Mouse (Mus musculus) mature B cell (primary cell): ENCODE data around the gene Dock1.

Source experiments
- in situ Hi-C: fragments of 300-500 bp; cut with MboI; formaldehyde crosslinking; loops from 2 replicates; pipeline ENCODE4 v1.14.3; 2019

The Dock1 gene

GRCm38 (mm10) chr7:134696126-134696979 lies 25.9 kb downstream of the Dock1 start:
- in situ Hi-C loops, result no loop called here

GRCm38 (mm10) chr7:134697479-134697878 lies 27.0 kb downstream of the Dock1 start:
- in situ Hi-C loops, result no loop called here

DNA sequence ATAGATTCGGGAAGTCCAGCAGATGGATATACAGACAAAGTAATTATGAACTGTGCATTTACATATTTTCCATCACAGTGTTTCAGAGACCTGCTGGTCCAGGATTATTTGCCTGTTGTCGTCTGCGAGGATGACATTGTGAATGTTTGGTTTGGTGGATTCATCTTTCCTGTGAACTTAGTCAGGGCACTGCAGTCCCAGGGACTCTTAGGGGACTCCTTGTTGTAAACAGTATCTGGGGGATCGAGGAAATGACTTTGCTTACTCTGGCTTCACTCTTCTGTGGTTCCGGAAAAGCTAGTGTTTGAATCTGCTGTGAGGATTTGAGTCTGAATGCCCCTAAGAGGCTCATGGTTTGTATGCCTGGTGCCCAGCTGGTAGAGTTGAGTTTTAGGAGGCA lies 27.8 kb downstream of the Dock1 start:
- in situ Hi-C loops, result no loop called here

GRCm38 (mm10) chr7:134700001-134700400 lies 29.5 kb downstream of the Dock1 start:
- in situ Hi-C loops, result no loop called here

DNA sequence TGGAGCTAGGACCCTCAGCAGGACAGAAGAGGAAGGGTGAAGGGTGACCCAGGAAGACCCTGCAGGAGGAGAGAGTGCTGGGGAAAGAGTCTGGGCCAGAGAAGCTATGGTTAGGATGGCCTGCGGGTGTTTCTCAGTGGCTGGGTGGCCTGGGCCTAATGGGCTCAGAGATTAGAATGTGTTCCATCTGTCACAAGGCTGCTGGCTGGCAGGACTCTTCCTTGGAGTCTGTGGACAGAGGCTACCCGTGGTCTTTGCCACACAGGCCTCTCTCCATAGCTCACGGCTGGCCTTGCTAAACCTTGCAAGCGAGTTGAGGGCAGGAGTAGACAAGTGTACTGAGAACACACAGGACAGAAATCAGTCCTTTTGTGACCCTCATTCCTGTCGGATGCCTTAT lies 32.0 kb downstream of the Dock1 start:
- in situ Hi-C loops, result no loop called here

DNA sequence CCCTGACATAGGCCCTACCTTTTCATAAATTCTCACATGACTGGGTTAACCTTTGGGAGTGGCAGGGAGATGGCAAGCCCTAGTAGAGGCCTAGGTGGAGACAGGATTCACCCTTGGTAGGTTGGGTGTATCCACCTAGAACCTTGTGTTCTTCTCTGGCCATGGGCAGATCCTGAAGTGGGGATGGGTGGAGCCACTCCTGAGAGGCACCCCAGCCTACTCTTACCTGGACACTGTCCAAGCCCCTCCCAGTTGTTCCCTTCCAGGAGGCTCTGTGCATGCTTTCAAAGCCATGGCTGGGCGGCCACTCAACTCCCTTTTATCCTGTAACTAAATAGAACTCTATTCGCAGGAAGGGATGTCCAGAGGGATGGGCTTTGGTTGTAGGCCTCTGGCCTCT lies 33.2 kb downstream of the Dock1 start:
- in situ Hi-C loops, result no loop called here

DNA sequence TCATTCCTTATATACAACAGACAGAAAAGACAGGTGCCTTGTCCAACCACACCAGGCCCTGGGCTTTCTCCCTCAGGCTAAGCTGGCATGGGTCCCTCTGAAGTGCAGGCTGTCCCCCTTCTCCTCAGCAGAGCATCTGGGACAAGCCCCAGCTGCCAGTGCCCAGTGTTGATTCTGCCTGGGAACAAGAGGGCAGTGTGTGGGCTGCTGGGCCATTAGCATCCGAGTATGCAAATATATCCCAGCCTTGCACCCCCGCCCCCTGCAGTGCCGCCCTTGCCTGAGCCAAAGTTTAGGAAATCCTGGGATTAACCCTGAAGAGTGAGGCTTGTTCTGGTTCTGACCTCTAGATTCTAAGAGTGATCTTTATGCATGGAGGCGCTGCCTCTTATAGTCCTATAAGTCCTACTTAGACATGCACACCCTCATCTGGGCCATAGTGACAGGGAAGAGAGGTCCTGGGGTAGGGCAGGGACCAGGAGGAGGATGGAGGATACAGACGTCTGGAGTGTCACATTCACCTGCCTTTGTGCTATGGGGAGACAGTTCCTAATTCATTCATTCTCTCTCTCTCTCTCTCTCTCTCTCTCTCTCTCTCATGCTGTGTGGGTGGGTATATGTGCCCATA lies 38.9 kb downstream of the Dock1 start:
- in situ Hi-C loops, result no loop called here

DNA sequence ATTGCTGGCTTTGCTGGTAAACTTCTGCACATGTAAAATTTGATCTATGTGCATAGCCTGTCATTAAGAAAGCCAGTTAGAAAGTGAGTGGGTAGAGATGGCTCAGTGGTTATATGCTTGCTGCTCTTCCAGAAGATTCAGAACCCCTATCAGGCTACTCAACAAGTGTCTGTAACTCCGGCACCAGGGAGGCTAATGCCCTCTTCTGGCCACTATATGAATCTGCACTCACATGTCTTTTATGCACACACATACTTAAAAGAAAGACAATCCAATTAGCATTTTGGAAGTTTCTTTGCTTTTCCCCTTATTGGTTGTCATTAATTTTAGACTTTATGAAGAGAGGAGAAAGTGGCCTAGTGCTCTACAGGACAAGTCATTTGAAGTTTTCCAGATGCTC lies 41.1 kb downstream of the Dock1 start:
- in situ Hi-C loops, result no loop called here

- in situ Hi-C loops, result no loop called here
These were observed 49.0 kb downstream of the Dock1 start for GRCm38 (mm10) chr7:134719406-134719805.

GRCm38 (mm10) chr7:134722361-134722760 lies 51.9 kb downstream of the Dock1 start:
- in situ Hi-C loops, result no loop called here

DNA sequence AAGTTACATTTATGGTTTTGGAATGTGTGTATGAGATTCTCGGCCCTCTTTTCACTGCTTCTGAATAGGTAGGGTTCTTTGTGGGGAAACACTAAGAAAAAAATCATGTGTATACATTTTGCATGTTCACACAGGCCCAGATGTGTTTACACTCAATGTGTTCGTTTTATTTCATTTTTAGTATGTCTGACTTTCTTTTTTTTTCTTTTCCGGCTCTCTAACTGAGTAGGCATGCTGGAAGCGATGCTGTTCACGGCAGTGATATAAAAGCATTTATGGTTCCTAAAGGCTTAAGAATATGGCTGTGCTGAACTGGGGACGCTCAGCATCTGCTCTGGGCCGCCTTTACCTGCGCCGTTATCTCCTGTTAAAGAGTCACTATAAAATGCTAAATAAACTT lies 52.5 kb downstream of the Dock1 start:
- in situ Hi-C loops, result no loop called here

DNA sequence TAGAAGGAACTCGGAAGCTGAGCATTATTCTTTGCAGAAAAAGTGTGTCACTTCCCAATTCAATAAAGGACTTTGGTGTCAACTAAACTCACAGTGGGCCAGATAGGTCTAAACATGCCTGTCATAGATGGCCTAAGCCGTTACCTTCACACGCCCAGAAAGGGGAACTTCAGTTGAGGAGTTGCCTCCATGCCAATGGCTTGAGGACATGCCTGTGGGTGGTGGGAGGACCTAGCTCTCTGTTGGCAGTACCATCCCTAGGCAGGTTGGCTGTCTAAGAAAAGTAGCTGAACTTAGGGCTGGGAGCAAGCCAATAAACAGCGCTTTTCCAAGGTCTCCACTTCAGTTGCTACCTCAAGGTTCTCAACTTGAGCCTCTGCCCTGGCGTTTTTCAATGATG lies 53.1 kb downstream of the Dock1 start:
- in situ Hi-C loops, result no loop called here

GRCm38 (mm10) chr7:134724841-134725240 lies 54.4 kb downstream of the Dock1 start:
- in situ Hi-C loops, result no loop called here

DNA sequence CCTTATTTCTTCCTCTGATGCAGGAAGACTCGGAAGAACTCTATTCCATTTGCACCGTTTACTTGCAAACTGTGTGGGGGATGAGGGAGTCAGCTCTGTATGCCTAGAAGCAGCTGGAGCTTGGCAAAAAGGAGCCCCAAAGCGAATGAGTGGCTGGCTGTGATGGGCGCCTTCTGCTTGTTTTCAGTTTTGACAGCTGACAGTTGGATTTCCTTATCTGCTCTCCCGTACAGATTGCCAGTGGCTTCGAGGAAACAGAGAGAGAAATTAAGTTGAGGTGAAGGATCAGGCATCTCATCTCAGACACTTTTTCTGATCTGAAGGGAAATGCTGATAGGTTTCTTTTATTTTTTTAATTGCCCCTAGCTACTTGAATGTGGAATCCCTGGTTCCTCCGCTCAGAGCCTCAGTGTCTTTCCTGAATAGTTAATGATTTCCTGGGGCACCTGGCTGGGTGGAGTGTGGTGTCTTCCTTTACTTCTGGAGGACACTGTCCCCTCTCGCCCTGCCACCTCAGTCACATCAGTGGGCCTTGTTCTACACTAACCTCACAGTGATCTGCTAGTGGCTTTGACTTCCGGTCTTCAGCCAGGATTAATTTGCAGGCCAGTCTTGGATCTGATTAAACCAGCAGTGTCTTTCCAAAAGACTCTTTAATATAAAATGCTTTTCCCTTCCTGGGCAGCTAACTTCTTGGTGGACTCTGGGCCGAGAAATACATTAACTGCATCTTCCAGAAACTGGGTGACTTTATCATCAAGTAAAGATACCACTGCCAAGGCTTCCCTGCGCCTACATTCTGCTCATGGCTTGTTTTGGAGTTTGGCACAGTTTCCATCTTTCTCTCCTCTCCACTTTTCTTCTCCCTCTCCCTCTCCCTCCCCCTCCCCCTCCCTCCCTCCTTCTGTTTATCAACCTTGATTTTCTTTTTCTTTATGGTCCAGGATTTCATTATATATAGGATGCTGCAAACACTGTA lies 55.4 kb downstream of the Dock1 start:
- in situ Hi-C loops, result no loop called here

GRCm38 (mm10) chr7:134726530-134727258 lies 56.2 kb downstream of the Dock1 start:
- in situ Hi-C loops, result no loop called here

GRCm38 (mm10) chr7:134729348-134729747 lies 58.9 kb downstream of the Dock1 start:
- in situ Hi-C loops, result no loop called here

GRCm38 (mm10) chr7:134730406-134731126 lies 60.1 kb downstream of the Dock1 start:
- in situ Hi-C loops, result no loop called here

GRCm38 (mm10) chr7:134747059-134747458 lies 76.6 kb downstream of the Dock1 start:
- in situ Hi-C loops, result no loop called here

- in situ Hi-C loops, result no loop called here
These were observed 77.9 kb downstream of the Dock1 start for GRCm38 (mm10) chr7:134748376-134748775.

- in situ Hi-C loops, result no loop called here
These were observed 79.2 kb downstream of the Dock1 start for GRCm38 (mm10) chr7:134749613-134750012.

DNA sequence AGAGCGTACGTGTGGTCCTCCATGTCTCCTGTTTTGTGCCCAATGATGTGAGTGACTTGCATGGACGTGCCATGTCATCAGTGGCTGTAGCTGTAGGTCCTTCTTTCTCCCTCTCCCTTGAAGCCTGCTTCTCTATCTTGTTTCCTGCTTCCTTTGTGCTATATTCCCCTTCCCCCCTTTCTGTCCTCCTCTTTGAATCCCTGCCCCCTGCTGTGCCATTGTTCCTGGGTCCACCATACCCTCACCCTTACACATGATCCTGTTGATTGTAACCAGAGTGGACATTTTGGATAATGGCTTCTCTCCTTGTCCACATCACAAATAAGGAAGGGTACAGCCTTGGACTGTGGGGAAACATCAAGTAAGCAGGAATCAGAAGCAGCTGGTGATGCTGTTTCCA lies 81.0 kb downstream of the Dock1 start:
- in situ Hi-C loops, result no loop called here
